Mouse (Mus musculus) lung, postnatal 0 days (tissue): ENCODE results near the gene Anxa6. TPM values are rescaled to one million over a fixed set of nuclear protein-coding genes. Genes with fewer than 3 reads are reported as not detected.

Experiments used
- ATAC-seq: fragments of 200-750 bp; cut with Nextera tagmentation; 2 replicates; pipeline ENCODE4 v1.8.0; 2017; ENCODE audit warnings: moderate library complexity
- DNase-seq: peaks from one replicate; pipeline ENCODE4 v3.0.0-alpha.2; 2016; ENCODE audit warnings: low spot score
- H3K27ac ChIP-seq: fragments of 300-500 bp; sonication (generic); 2 replicates; pipeline ENCODE4 v1.5.1; 2014; ENCODE audit warnings: antibody characterized with exemption, mild to moderate bottlenecking, low read length, mixed read lengths
- H3K27me3 ChIP-seq: fragments of 300-500 bp; sonication (generic); replicated peaks from 2 replicates; pipeline ENCODE4 v1.6.1; 2014; ENCODE audit warnings: low read length, mixed read lengths; ENCODE audit not compliant: insufficient read depth
- H3K36me3 ChIP-seq: fragments of 300-500 bp; sonication (generic); 2 replicates; pipeline ENCODE4 v1.6.1; 2014; ENCODE audit warnings: low read length, mixed read lengths; ENCODE audit not compliant: insufficient read depth
- H3K4me1 ChIP-seq: fragments of 300-500 bp; sonication (generic); 2 replicates; pipeline ENCODE4 v1.6.1; 2014; ENCODE audit warnings: antibody characterized with exemption, low read depth, low read length, mixed read lengths; ENCODE audit not compliant: insufficient read depth
- H3K4me2 ChIP-seq: fragments of 300-500 bp; sonication (generic); replicated peaks from 2 replicates; pipeline ENCODE4 v1.6.1; 2014; ENCODE audit warnings: low read depth, mild to moderate bottlenecking, low read length, moderate library complexity, mixed read lengths
- H3K4me3 ChIP-seq: fragments of 300-500 bp; sonication (generic); 2 replicates; pipeline ENCODE4 v1.5.1; 2014; ENCODE audit warnings: low read depth, low read length
- H3K9ac ChIP-seq: fragments of 300-500 bp; sonication (generic); replicated peaks from 2 replicates; pipeline ENCODE4 v1.6.1; 2014; ENCODE audit warnings: low read depth, mild to moderate bottlenecking
- H3K9me3 ChIP-seq: fragments of 300-500 bp; sonication (generic); 2 replicates; pipeline ENCODE4 v1.6.1; 2016; ENCODE audit warnings: low read length, mixed read lengths
- CTCF ChIP-seq: IDR thresholded peaks from 2 replicates; pipeline ENCODE4 v1.5.1; 2016; ENCODE audit warnings: antibody characterized with exemption, mild to moderate bottlenecking
- EP300 ChIP-seq: IDR thresholded peaks from 2 replicates; pipeline ENCODE4 v1.6.1; 2016; ENCODE audit warnings: antibody characterized with exemption, mild to moderate bottlenecking, control low read depth
- WGBS: fragments of 180-500 bp; shearing (Covaris S2); extraction: QIAGEN DNeasy Blood & Tissue Kit; methylation state at CpG from one replicate; pipeline ENCODE4 v1.1.7; 2014; 5-methylcytosine and 5-hydroxymethylcytosine counted together
- polyA plus RNA-seq: library from polyadenylated mRNA; unstranded; fragments of >200 nt; fragmentation: Nextera tagmentation; extraction: Ambion mirVana; gene quantifications from 2 replicates; pipeline ENCODE4 v1.2.1, GENCODE M21; 2015

The Anxa6 gene
- polyA plus RNA-seq, 1 experiment from 2014 or later: 228 TPM

DNA sequence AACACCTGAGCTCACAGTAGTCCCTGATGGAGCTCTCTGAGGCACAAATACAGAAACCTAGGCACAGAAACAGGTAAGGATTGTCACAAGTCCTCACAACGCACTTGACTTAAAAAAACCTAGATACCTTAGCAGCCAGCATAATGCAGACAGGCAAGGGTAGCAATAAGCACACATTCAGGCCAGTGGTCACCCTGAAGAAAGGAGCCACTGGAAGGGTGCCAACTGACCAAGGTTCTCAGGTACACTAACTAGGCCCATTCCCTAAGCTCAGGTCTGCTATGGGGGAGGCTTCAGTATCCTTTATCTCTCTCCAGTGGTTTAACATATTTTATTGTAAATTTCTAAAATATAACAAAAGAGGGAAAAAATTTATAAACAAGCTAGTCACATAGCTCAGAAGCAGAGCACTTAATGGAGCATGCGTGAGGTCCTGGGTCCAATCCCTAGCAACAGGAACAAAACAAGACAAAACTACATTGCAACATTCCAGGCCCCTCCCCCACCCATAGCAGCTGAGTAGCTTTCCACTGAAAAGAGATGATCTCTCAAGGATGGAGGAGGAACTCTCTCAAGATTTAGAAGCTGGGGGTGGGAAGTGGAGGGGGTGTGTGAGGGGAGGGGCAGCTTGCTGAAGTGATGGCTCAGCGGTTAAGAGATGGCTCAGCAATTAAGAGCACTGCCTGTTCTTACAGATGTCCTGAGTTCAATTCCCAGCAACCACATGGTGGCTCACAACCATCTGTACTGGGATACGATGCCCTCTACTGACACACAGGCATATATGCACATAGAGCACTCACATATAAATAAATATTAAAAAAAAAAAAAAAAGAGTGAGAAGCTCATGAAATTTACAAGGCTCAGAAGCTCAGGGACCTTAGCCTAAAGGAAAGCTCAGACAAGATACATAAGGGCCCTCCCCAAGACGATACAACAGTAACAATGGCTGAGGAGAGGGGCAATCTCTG lies 20.4 kb downstream of the Anxa6 start:
- H3K27ac ChIP-seq: 0 out of 2 replicates have a peak overlapping the region, but pooled peaks have one; percentile 27
- no peak overlapping the region for H3K4me3 ChIP-seq
- H3K9me3 ChIP-seq: no peaks in the 10 kb centered on the region
- H3K27me3 ChIP-seq: no peaks in the 10 kb centered on the region
- peaks cover 19% of the 10 kb centered on the region for H3K36me3 ChIP-seq
- WGBS: 64% methylated on average over 5 of the region's 5 CpGs
- no peak overlapping the region for H3K4me2 ChIP-seq
- H3K4me1 ChIP-seq: peaks cover 9% of the 10 kb centered on the region; the same call in 1 of the 2 replicates
- ATAC-seq (peak; percentile 87), DNase-seq (peak; percentile 90)
- no peak overlapping the region for H3K9ac ChIP-seq
- peak; percentile 52 for TF ChIP-seq CTCF
- peak; percentile 65; the same call in 1 of the 2 replicates for TF ChIP-seq EP300

DNA sequence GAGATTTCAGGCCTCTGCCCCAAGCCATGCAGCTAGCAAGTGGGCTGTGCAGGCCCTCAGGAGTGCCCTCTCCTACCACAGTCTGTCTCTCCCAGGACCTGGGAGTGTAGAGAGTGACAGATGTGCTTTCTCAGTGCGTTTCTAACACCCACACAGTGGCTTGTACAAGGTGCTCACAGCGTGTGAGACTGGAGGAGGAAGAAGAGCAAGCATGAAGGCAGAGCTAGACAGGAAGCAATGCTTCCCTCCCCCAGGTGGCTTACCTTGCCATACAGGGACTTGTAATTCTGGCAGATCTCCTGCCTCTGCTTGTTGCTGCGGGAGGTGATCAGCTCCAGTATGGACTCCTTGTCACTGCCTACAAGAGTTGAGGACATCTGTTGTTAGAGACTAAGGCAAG lies 21.8 kb downstream of the Anxa6 start:
- peaks cover 33% of the 10 kb centered on the region for H3K36me3 ChIP-seq
- TF ChIP-seq EP300 (no peak), CTCF (no peak)
- H3K4me1 ChIP-seq: peaks cover 9% of the 10 kb centered on the region; the same call in 1 of the 2 replicates
- no peak overlapping the region for H3K4me2 ChIP-seq
- H3K27ac ChIP-seq: no peak overlapping the region
- ATAC-seq (no peak), DNase-seq (no peak)
- no peaks in the 10 kb centered on the region for H3K27me3 ChIP-seq
- H3K4me3 ChIP-seq: no peak overlapping the region
- no peaks in the 10 kb centered on the region for H3K9me3 ChIP-seq
- WGBS: 87% methylated on average over 3 of the region's 3 CpGs
- H3K9ac ChIP-seq: no peak overlapping the region

DNA sequence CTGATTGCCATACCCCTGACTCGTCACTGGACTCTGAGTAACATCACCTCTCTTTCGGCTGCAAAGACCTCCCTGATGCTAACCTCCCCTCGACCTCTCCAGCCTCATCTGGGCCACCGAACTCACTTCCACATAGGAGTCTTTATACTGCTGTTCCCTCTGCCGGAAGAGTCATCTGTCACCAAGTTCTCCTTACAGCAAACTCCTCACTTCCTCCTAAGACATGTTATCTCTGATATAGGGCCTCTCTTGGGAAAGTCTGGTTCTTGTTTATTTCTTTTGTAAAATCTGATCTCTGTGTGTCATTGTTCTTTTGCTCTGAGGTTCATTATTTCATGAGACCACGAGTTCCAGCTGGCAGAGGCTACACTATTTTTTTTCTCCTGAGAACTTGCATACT lies 25.0 kb downstream of the Anxa6 start:
- H3K9ac ChIP-seq: no peak overlapping the region

DNA sequence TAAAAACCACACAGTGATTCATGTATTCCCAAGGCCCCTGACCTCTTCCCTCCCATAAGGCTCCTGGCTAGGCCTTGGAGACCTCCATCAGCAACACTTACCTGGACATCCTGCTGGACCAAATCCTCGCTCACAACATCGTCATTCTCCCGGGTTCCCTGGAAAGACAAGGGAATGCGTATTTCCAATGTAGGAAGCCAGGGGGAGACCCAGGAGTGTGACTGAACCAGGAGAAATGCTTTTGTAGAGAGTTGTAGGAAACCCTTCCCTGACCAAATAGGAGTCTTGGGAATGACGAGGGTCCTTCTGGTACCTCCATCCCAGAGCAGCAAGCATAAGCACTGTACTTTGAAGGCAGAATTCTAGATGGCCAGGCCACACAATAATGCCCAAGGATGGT lies 27.6 kb downstream of the Anxa6 start:
- ATAC-seq (no peak), DNase-seq (no peak)
- no peaks in the 10 kb centered on the region for H3K27me3 ChIP-seq
- TF ChIP-seq EP300 (no peak), CTCF (peak; percentile 42)
- 78% methylated on average over 5 of the region's 5 CpGs for WGBS
- peaks cover 57% of the 10 kb centered on the region for H3K36me3 ChIP-seq
- H3K27ac ChIP-seq: no peak overlapping the region
- H3K4me1 ChIP-seq: no peaks in the 10 kb centered on the region
- no peak overlapping the region for H3K4me3 ChIP-seq
- H3K4me2 ChIP-seq: no peak overlapping the region
- H3K9ac ChIP-seq: no peak overlapping the region
- H3K9me3 ChIP-seq: no peaks in the 10 kb centered on the region; the same call in 1 of the 2 replicates

More for the DNA sequence above, 25.0 kb downstream of the Anxa6 start:
- Histone ChIP-seq H3K4me2 (no peak overlapping the region), H3K9me3 (no peaks in the 10 kb centered on the region), H3K4me3 (no peak overlapping the region), H3K27ac (no peak overlapping the region), H3K4me1 (no peaks in the 10 kb centered on the region; the same call in 1 of the 2 replicates), H3K36me3 (peaks cover 57% of the 10 kb centered on the region), H3K27me3 (no peaks in the 10 kb centered on the region)
- no peak for ATAC-seq
- no peak for DNase-seq
- WGBS: 61% methylated on average over 6 of the region's 6 CpGs
- TF ChIP-seq CTCF: no peak
- no peak for TF ChIP-seq EP300

DNA sequence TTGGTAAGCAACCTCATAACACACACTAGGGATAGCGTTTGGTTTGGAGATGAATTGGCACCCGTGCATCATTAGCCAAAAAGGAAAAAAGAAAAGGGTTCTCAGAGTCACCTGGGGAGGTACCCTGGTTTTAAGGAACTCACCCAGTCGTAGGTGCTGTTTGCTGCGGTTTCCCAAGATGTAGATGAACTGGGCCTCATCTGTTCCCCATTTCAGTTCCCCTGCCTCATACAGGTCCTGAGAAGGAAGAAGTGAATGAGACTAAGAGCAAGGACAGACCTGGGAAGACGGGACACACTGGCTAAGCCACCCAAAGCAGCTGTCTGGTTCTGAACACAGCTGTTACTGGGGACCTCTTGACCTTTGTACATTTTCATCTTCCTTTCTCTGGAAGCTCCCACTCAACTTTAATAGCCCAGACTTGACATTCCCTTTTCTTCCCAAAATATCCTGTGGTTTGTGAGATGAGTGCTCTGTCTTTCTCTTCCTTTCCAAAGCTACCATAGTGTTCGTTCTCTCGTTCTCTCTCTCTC lies 28.2 kb downstream of the Anxa6 start:
- no peak for DNase-seq
- H3K4me1 ChIP-seq: no peaks in the 10 kb centered on the region
- H3K27ac ChIP-seq: no peak overlapping the region
- H3K36me3 ChIP-seq: peaks cover 59% of the 10 kb centered on the region
- no peaks in the 10 kb centered on the region; the same call in 1 of the 2 replicates for H3K9me3 ChIP-seq
- H3K4me3 ChIP-seq: no peak overlapping the region
- no peak overlapping the region for H3K9ac ChIP-seq
- no peaks in the 10 kb centered on the region for H3K27me3 ChIP-seq
- no peak overlapping the region for H3K4me2 ChIP-seq
- WGBS: 82% methylated on average over 7 of the region's 7 CpGs
- no peak for TF ChIP-seq EP300
- no peak for TF ChIP-seq CTCF
- no peak for ATAC-seq

DNA sequence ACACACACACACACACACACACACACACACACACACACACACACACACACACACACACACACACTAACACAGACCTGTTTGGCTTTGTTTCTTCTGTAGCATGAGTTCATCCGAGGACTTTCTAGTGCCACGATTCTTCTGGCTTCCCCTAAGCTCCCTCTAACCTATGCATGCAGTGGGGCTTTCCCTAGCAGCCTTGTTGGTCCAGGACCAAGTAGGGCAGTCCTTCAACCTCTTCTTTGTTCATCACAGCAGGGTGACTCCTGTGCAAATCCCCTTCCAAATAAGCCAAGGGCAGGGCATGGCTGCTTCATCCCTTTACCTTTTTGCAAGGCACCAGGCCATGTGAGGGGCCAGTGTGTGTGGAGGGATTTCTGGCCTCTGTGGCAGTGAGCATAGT lies 34.5 kb downstream of the Anxa6 start:
- ATAC-seq (peak; percentile 41; the same call in 1 of the 2 replicates), DNase-seq (no peak)
- Histone ChIP-seq H3K9me3 (no peaks in the 10 kb centered on the region; the same call in 1 of the 2 replicates), H3K4me3 (no peak overlapping the region), H3K36me3 (peaks cover 44% of the 10 kb centered on the region), H3K27me3 (no peaks in the 10 kb centered on the region), H3K4me2 (no peak overlapping the region), H3K4me1 (no peaks in the 10 kb centered on the region), H3K27ac (no peak overlapping the region), H3K9ac (no peak overlapping the region)
- WGBS: 59% methylated on average over 2 of the region's 2 CpGs
- TF ChIP-seq CTCF: no peak
- TF ChIP-seq EP300: no peak
